Mouse (Mus musculus) spleen, adult 12 weeks (tissue): ENCODE results near the gene Erich6.
"Not testable (repeated sequence)": the region's sequence is repeated elsewhere in the genome, so short reads cannot be mapped to it uniquely, and the experiment has no call there.

Experiments used
- DNase-seq: peaks from one replicate; pipeline ENCODE4 v3.0.0; 2022; ENCODE audit warnings: low spot score

The Erich6 gene

GRCm38 (mm10) chr3:58646180-58646579 lies 9.2 kb upstream of the Erich6 start:
- no peak for DNase-seq

DNA sequence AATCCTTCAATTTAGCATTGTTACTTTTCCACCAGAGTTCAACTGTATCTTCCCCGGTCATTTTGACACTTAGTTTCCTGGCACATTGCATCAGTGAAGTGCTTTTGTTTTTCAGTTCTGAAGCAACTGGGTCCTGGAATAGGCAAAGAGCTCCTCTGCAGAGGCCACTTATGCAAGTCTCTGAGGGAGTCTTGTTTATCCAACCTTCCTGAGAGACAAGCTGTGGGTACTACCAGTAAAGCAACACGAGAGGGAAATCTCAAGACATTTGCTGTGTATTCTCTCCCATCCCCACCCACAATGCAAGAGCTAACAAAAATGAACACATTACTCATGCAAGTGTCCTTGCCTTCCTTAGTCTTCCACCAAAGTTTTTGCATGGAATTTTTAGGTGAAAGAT lies 5.3 kb downstream of the Erich6 start:
- DNase-seq: no peak

DNA sequence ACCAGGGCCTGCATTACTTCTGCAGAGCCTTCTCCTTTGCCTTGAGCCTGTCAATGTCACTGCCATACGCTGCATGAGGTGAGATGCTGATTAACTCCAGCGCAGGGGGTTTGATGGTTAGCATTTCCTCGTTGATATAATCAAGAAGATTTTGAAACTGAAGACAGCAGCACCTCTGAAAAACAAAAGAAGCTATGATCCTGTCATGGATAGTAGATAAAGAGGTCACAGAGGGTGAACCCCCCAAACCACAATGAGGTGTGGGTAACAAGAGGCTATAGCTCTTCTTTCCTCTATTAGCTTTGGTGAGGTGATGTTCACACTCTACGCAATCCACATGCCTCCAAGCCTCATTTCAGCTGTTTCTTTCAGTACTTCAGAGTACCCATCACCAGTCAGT lies 12.0 kb downstream of the Erich6 start:
- no peak for DNase-seq

DNA sequence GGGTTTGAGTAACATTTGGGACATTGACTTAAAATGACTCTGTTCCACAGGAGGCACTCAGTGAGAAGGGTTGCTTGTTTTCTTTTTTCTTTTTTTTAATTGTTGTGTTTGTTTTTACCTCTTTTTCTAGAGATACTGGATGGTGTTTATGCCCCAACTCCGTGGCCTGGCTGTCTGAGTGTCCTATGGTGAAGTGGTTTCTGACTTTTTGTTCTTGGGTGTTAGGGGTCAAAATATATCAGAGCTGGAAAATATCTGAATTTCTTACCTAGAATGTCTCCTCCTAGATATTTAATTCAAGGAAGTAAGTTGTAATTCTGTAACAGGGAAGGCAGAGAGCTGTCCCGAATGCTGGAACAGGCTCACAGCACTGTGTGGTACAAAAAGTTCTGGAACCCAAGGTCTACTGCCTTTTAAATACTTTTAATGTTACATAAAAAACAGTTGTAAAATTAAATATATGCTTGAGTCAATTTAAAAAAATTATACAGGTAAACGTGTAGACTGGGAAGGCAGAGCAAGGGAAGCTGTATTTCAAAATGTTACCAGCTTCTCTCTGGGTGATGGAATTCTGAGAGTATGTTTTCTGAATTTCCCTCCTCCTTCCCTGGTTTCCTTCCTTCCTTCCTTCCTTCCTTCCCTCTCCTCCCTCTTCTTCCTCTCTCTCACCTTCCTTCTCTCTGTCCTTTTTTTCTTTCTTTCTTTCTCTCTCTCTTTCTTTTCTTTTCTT lies 14.2 kb downstream of the Erich6 start:
- DNase-seq: no peak

GRCm38 (mm10) chr3:58621066-58621465 lies 15.9 kb downstream of the Erich6 start:
- DNase-seq: no peak

GRCm38 (mm10) chr3:58609985-58610384 lies 27.0 kb downstream of the Erich6 start:
- DNase-seq: no peak

DNA sequence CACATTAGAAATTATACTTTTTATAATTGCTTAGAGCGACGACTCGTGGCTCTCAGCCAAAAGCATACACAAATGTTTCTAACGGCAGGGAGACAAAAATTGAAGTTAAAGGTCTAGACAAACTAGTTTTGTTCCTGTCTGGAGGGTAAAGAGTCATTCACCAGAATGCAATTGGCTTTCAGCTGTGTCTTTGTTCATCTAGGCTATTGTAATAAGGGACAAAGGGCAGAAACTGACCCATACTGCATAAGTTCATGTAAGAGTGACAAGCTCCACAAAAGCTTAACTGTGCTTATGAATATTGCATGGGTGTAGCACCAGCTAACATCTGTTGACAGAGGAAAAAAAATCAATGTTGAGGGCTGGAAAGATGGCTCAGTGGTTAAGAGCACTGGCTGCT lies 28.5 kb downstream of the Erich6 start:
- no peak for DNase-seq

GRCm38 (mm10) chr3:58593623-58594022 lies 43.4 kb downstream of the Erich6 start:
- no peak for DNase-seq

GRCm38 (mm10) chr3:58592666-58593065 lies 44.3 kb downstream of the Erich6 start:
- not testable (repeated sequence) for DNase-seq

- not testable (repeated sequence) for DNase-seq
Observed at GRCm38 (mm10) chr3:58590544-58590943, 46.5 kb downstream of the Erich6 start.

DNA sequence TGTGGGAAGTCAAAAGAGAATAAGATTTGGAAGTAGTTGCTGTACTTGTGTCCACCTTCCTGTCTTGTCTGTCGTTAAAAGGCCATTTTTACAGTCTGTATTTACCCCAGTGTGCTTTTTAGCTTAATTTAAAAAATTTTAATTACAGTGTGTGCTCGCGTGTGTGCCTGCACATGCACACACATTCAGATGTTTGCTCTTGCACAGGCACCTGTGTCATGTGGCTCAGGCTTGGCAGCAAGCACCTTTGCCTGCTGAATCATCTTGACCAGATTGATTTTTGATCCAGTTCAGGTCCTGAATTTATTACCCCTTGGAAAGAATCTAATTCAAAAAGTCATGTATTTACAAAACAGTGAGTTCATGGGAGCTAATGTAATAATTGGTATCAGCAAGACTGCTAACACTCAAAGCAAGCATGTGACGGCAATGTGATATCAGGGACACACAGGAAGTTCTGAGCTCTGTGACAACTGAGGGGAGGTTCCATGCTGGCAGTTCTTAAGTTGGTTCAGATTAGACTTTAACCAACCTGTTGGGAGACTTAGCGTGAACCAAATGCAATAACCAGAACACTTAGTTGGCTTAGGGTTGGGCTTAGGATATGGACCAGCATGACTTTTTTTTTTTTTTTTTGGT lies 54.1 kb downstream of the Erich6 start:
- DNase-seq: no peak

DNA sequence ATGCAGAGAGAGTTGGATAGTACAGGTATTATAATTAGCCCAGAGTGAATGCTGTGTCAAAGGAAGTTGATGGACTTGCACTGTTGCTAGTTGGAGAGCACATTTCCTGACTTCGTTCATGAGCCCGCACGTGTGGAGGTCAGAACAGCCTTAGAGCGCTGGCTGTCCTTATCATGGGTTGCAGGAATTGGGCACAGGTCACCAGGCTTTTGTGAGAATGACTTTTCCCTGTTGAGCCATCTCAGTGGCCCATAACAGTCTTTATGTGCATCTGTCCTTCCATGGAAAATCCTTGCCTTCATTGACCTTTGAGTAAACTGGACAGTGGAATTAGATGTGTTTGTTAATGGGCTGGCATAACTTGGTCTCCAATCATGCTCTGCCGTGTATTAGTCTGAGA lies 54.7 kb downstream of the Erich6 start:
- DNase-seq: no peak

DNA sequence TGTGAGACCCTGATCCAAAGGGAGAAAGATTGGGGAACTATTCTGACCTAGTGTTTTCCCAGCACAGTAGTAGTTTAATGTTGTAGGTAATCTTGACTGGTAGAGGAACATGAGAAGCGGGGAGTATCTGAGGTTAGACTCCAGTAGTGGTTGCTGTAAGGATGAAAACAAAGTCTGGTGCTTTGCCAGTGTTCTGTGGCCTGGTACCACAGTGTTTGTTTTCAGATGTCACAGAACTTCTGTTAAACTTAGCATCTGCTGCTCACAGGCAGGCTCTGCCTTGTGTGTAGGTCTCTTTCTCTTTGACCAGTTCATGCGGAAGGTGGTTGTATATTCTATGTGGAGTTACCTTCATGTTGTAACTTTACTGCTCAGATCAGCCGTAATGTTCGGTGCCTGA lies 55.5 kb downstream of the Erich6 start:
- no peak for DNase-seq

DNA sequence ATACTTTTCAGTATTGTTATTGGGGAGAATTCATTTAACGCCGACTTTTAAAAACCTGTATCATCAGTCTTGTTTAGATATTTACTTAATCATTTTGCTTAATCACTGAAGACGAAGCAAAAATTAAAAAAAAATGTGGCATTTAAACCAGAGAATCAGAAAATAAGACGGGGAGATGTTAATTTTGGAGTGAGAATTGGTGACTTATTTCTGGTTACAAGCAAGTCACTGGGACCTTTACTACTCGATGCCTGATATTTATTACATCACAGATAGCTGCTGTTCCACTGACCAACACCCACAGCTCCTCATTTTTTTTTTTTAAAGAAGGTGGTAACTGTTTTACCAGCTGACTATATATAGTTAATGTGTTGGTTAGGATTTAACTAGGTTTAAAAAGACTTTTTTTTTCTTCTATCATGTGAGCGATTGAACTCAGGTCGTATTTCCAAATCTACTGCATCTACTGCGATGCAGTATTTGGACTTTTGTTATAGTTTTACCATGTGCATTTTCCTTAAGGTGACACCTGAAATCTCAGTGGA lies 59.4 kb downstream of the Erich6 start:
- no peak for DNase-seq

DNA sequence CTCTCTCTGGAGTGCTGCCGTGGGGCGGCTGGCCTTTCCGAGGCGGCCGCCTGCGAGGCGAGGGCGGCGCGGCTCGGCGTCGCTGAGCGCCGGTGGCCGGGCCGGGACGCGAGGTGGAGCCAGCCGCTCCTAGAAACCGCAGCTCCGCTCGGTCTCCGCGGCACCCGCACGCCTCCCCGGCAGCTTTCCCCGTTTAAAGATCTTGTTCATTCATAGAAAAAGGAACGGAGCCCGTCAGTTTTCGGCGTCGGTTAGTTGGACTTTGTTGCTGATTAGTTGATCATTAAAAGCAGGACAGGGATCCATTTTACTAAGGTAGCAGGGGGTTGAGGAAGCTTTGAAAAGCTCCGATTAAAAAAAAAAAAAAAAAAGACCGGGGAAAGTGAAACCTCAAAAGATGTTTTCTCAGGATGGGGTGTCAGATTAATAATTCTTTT lies 59.9 kb downstream of the Erich6 start:
- DNase-seq: peak; percentile 67

DNA sequence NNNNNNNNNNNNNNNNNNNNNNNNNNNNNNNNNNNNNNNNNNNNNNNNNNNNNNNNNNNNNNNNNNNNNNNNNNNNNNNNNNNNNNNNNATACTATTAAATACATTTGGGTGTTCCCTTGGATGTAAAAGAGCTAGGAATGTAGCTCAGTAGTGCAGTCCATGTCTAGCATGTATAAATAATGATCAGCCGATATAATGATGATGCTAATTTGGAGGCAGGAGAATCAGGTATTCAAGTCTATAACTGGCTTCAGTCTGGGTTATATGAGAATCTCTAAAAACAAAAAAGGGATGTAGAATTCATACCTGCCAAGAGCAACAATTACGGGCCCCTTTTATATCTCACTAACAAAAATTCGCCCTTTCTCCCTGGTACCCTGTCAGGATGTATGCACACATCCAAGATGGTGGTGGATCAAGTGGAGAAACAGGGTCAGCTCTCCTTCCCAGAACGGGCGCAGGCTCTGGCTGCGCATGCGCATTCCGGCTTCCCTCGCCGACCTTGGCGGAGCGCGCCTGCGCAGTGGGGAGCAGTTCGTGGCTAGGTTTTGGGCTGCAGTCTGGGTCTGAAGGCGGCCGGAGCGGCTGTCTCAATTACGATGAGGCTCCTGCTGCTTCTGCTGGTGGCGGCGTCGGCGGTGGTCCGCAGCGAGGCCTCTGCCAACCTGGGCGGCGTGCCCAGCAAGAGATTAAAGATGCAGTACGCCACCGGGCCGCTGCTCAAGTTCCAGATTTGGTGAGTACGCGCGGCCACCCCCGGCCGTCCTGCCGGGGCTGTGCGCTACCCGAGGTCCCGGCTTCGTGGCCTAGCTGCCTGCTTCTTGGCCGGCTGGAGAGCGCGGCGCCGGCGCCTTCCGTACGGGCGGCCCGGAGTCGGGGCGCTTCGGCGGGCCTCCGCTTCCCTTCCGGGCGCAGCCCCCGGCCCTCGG lies 60.6 kb downstream of the Erich6 start, which contains the start of gene Selenot:
Gene Selenot (plus strand): TSS at position 500 of the 930 bp plus-strand sequence.
- DNase-seq: peak; percentile 94

- DNase-seq: no peak
Observed at GRCm38 (mm10) chr3:58570821-58571220, 66.2 kb downstream of the Erich6 start.
